9 mouse cellular contexts compared by ENCODE assay signal in genomic region chr2:116074726-116075440, GRCm38 (mm10). TPM values are rescaled to one million over a fixed set of nuclear protein-coding genes. Genes with fewer than 3 reads are reported as not detected.
DNase-seq lines count a peak whose midpoint lies in the region; ATAC-seq lines count a peak whose summit lies in the region.
"Had no signal": no experiment of that assay in that cellular context is flagged by ENCODE, and none has a peak within 500 bp of the region (broad histone marks: within the 10 kb centered on the region; RNA-seq: fewer than 3 reads in every experiment).

No protein-coding gene starts in this region.

- intact Hi-C loops in left cerebral cortex, postnatal 14 days (cut with DNase I), result loop anchor here (5.0 to 10.0 kb wide), 4 partner anchors 490 to 1453 kb away; partner anchors contain the start of gene BC052040

- H3K4me1 ChIP-seq in intestine, embryonic 14.5 days (replicated peaks; ENCODE audit: control insufficient read depth, insufficient read depth, low read length), result peaks cover 13% of the 10 kb centered on the region
- H3K4me1 ChIP-seq in neural tube, embryonic 13.5 days (replicated peaks), result peaks cover 52% of the 10 kb centered on the region

- peak overlapping the region; percentile 60 for H3K9ac ChIP-seq in intestine, embryonic 14.5 days (ENCODE audit: low read length)
- peak overlapping the region; percentile 56 for H3K9ac ChIP-seq in neural tube, embryonic 13.5 days

- H3K9me3 ChIP-seq in intestine, embryonic 14.5 days (ENCODE audit: control insufficient read depth, low read length), result no peaks in the 10 kb centered on the region
- H3K9me3 ChIP-seq in neural tube, embryonic 13.5 days, result no peaks in the 10 kb centered on the region

- 13% methylated on average over 17 of the region's 17 CpGs for WGBS in intestine, embryonic 14.5 days
- 7% methylated on average over 17 of the region's 17 CpGs for WGBS in neural tube, embryonic 13.5 days

- ATAC-seq in intestine, embryonic 14.5 days (replicated peaks; ENCODE audit: low FRiP score, low TSS enrichment, low read depth), result no peak
- no peak for ATAC-seq in neural tube, embryonic 13.5 days (ENCODE audit: low read depth)

- H3K27me3 ChIP-seq in intestine, embryonic 14.5 days (replicated peaks; ENCODE audit: control insufficient read depth, insufficient read depth, low read length), result peaks cover 25% of the 10 kb centered on the region; the same call in 1 of the 2 replicates
- peaks cover 30% of the 10 kb centered on the region; the same call in 1 of the 2 replicates for H3K27me3 ChIP-seq in neural tube, embryonic 13.5 days

- peak overlapping the region; percentile 44 for H3K4me3 ChIP-seq in intestine, embryonic 14.5 days (ENCODE audit: low read depth, low read length)
- peak overlapping the region; percentile 42 for H3K4me3 ChIP-seq in neural tube, embryonic 13.5 days

- H3K36me3 ChIP-seq in intestine, embryonic 14.5 days (ENCODE audit: control insufficient read depth, insufficient read depth, low read length), result no peaks in the 10 kb centered on the region
- no peaks in the 10 kb centered on the region for H3K36me3 ChIP-seq in neural tube, embryonic 13.5 days

- H3K4me2 ChIP-seq in intestine, embryonic 14.5 days (ENCODE audit: low read length), result peak overlapping the region; percentile 68
- peak overlapping the region; percentile 84 for H3K4me2 ChIP-seq in neural tube, embryonic 13.5 days

- peak overlapping the region; percentile 86 for H3K27ac ChIP-seq in intestine, embryonic 14.5 days (ENCODE audit: low read depth)
- peak overlapping the region; percentile 52 for H3K27ac ChIP-seq in neural tube, embryonic 13.5 days (replicated peaks)

- DNase-seq in kidney, postnatal 10 days, result peak; percentile 40
- DNase-seq in kidney, adult 9 months, result no peak
- DNase-seq in fibroblast of lung, adult 2 months (ENCODE audit: low read depth), result peak; percentile 16
- peak; percentile 73 for DNase-seq in intestine, embryonic 14.5 days (ENCODE audit: low spot score)
- DNase-seq in left cerebral cortex, postnatal 14 days (ENCODE audit: low spot score in 2 of 2), result no peak
- no peak for DNase-seq in right cerebral cortex, postnatal 36 days (ENCODE audit: low spot score in 2 of 2)
- DNase-seq in testis, postnatal 10 days (ENCODE audit: low spot score), result no peak
- DNase-seq: gastrocnemius, postnatal 14 days had no signal

RNA-seq across cellular contexts. Expression of gene Meis2, which starts 9.2 kb away (rescaled TPM):
- 67.3 and 73.2 TPM in 2 replicates for polyA plus RNA-seq in intestine, embryonic 14.5 days (2014; fragmentation: Nextera tagmentation; extraction: Ambion mirVana)
- polyA plus RNA-seq in neural tube, embryonic 13.5 days (2015; fragmentation: Nextera tagmentation; extraction: Ambion mirVana), result 92.0 and 98.7 TPM in 2 replicates
- 10 to 100 TPM; 80.8 to 89.3 TPM for total RNA-seq in left cerebral cortex, postnatal 14 days (2021)

Comparison
In these comparisons a context has a peak if more than half of its experiments do, and no peak if none do; other contexts are left out.
1. DNase-seq: peak in kidney, postnatal 10 days (single experiment), fibroblast of lung, adult 2 months (single experiment) and intestine, embryonic 14.5 days (single experiment); none in kidney, adult 9 months (single experiment), left cerebral cortex, postnatal 14 days (0 of 2), right cerebral cortex, postnatal 36 days (0 of 2) and testis, postnatal 10 days (single experiment).